Mouse (Mus musculus) CH12.LX (cell line): Measurements from ENCODE around the gene Cyp24a1. TPM values are rescaled to one million over a fixed set of nuclear protein-coding genes. Genes with fewer than 3 reads are reported as not detected.

ENCODE experiments used
- DNase-seq: peaks from one replicate; pipeline ENCODE4 v3.0.0-alpha.2; 2013; ENCODE audit errors: extremely low read depth
- H3K27ac ChIP-seq: 2 replicates; pipeline ENCODE4 v1.5.1; 2012; ENCODE audit warnings: low read depth, mild to moderate bottlenecking, control low read depth, moderate library complexity; ENCODE audit not compliant: insufficient read depth
- H3K27me3 ChIP-seq: replicated peaks from 2 replicates; pipeline ENCODE3; 2012; ENCODE audit warnings: inconsistent platforms
- H3K36me3 ChIP-seq, 2 experiments: replicated peaks in 1 of 2; 2 replicates each; pipeline versions ENCODE3 to v1.6.1; 2012; ENCODE audit warnings: inconsistent platforms in 1 of 2, low read length in 1 of 2, mild to moderate bottlenecking in 1 of 2, mixed read lengths in 1 of 2, moderate library complexity in 1 of 2; ENCODE audit not compliant: control insufficient read depth in 1 of 2, insufficient read depth in 1 of 2
- H3K4me1 ChIP-seq, 2 experiments: 2 replicates each; pipeline ENCODE4 v1.6.1; 2012; ENCODE audit warnings: inconsistent platforms in 1 of 2, moderate library complexity in 1 of 2; ENCODE audit not compliant: insufficient read depth in 2 of 2, control insufficient read depth in 1 of 2
- H3K4me2 ChIP-seq: 2 replicates; pipeline ENCODE4 v1.6.1; 2012; ENCODE audit warnings: low read depth, mild to moderate bottlenecking, control low read depth; ENCODE audit not compliant: poor library complexity, insufficient read depth, severe bottlenecking
- H3K4me3 ChIP-seq, 3 experiments: fragments of 150-350 bp in 1 of 3; sonication (generic) in 1 of 3; replicated peaks in 1 of 3; 2 replicates each; pipeline versions ENCODE3 to v1.5.1; 2011 to 2012; ENCODE audit warnings: low read depth in 2 of 3, low read length in 2 of 3, mild to moderate bottlenecking in 2 of 3, moderate library complexity in 2 of 3, control low read depth in 1 of 3, improper control_type of control experiment in 1 of 3, inconsistent platforms in 1 of 3, mixed read lengths in 1 of 3; ENCODE audit not compliant: poor library complexity in 1 of 3
- H3K79me2 ChIP-seq: replicated peaks from 2 replicates; pipeline ENCODE4 v1.6.1; 2012; ENCODE audit warnings: mild to moderate bottlenecking, moderate library complexity; ENCODE audit not compliant: control insufficient read depth, poor library complexity, insufficient read depth, severe bottlenecking; ENCODE audit errors: extremely low read depth
- H3K9ac ChIP-seq: 2 replicates; pipeline ENCODE4 v1.6.1; 2012; ENCODE audit warnings: low read depth, mild to moderate bottlenecking, control low read depth, moderate library complexity; ENCODE audit not compliant: insufficient read depth
- H3K9me3 ChIP-seq: replicated peaks from 2 replicates; pipeline ENCODE3; 2012; ENCODE audit warnings: low read length, inconsistent platforms, mixed read lengths
- BHLHE40 ChIP-seq: IDR thresholded peaks from 2 replicates; pipeline ENCODE4 v1.6.1; 2011; ENCODE audit warnings: mild to moderate bottlenecking, low read depth, low read length, improper control_type of control experiment
- CHD1 ChIP-seq: IDR thresholded peaks from 2 replicates; pipeline ENCODE4 v1.6.1; 2012; ENCODE audit warnings: low read depth, low read length, improper control_type of control experiment, inconsistent platforms
- CHD2 ChIP-seq: IDR thresholded peaks from 2 replicates; pipeline ENCODE4 v1.6.1; 2011; ENCODE audit warnings: low read length, improper control_type of control experiment
- CTCF ChIP-seq, 2 experiments: IDR thresholded peaks in 1 of 2; conservative IDR thresholded peaks in 1 of 2; 2 replicates each; pipeline ENCODE4 v1.5.1; 2011 to 2012; ENCODE audit warnings: low read depth in 2 of 2, low read length in 2 of 2, improper control_type of control experiment in 1 of 2, inconsistent platforms in 1 of 2, mild to moderate bottlenecking in 1 of 2, moderate library complexity in 1 of 2
- E2F4 ChIP-seq: IDR thresholded peaks from 2 replicates; pipeline ENCODE4 v1.6.1; 2011; ENCODE audit warnings: low read depth, low read length, improper control_type of control experiment; ENCODE audit not compliant: insufficient replicate concordance
- ELF1 ChIP-seq: IDR thresholded peaks from 2 replicates; pipeline ENCODE4 v1.6.1; 2014; ENCODE audit warnings: low read depth, mild to moderate bottlenecking, inconsistent platforms, low read length, improper control_type of control experiment
- EP300 ChIP-seq: IDR thresholded peaks from 2 replicates; pipeline ENCODE4 v1.6.1; 2011; ENCODE audit warnings: low read length, improper control_type of control experiment
- ETS1 ChIP-seq: conservative IDR thresholded peaks from 2 replicates; pipeline ENCODE4 v1.6.1; 2012; ENCODE audit warnings: low read depth, mild to moderate bottlenecking, inconsistent platforms, low read length, improper control_type of control experiment, moderate library complexity
- GABPA ChIP-seq: IDR thresholded peaks from 2 replicates; pipeline ENCODE4 v1.6.1; 2012; ENCODE audit warnings: low read depth, low read length, improper control_type of control experiment, inconsistent platforms; ENCODE audit not compliant: insufficient replicate concordance
- HCFC1 ChIP-seq: IDR thresholded peaks from 2 replicates; pipeline ENCODE4 v1.6.1; 2012; ENCODE audit warnings: low read depth, mild to moderate bottlenecking, inconsistent platforms, low read length, improper control_type of control experiment
- JUND ChIP-seq: conservative IDR thresholded peaks from 2 replicates; pipeline ENCODE4 v1.6.1; 2011; ENCODE audit warnings: low read depth, low read length, improper control_type of control experiment
- KAT2A ChIP-seq: IDR thresholded peaks from 2 replicates; pipeline ENCODE4 v1.6.1; 2012; ENCODE audit warnings: low read length, improper control_type of control experiment, inconsistent platforms; ENCODE audit not compliant: insufficient replicate concordance
- MAX ChIP-seq: IDR thresholded peaks from 2 replicates; pipeline ENCODE4 v1.6.1; 2011; ENCODE audit warnings: low read length, improper control_type of control experiment
- MAZ ChIP-seq: IDR thresholded peaks from 2 replicates; pipeline ENCODE4 v1.6.1; 2012; ENCODE audit warnings: low read depth, mild to moderate bottlenecking, inconsistent platforms, low read length, improper control_type of control experiment, moderate library complexity
- MEF2A ChIP-seq: IDR thresholded peaks from 2 replicates; pipeline ENCODE4 v1.6.1; 2014; ENCODE audit warnings: low read depth, mild to moderate bottlenecking, inconsistent platforms, low read length, improper control_type of control experiment, borderline replicate concordance
- MYC ChIP-seq: IDR thresholded peaks from 2 replicates; pipeline ENCODE4 v1.6.1; 2011; ENCODE audit warnings: low read depth, mild to moderate bottlenecking, improper control_type of control experiment, low read length
- NELFE ChIP-seq: IDR thresholded peaks from 2 replicates; pipeline ENCODE4 v1.6.1; 2011; ENCODE audit warnings: low read depth, low read length, improper control_type of control experiment
- NRF1 ChIP-seq: IDR thresholded peaks from 2 replicates; pipeline ENCODE4 v1.6.1; 2014; ENCODE audit warnings: low read depth, mild to moderate bottlenecking, inconsistent platforms, low read length, improper control_type of control experiment, moderate library complexity
- POLR2AphosphoS2 ChIP-seq: IDR thresholded peaks from 2 replicates; pipeline ENCODE4 v1.6.1; 2011; ENCODE audit warnings: low read depth, low read length, improper control_type of control experiment
- RCOR1 ChIP-seq: conservative IDR thresholded peaks from 2 replicates; pipeline ENCODE4 v1.6.1; 2012; ENCODE audit warnings: low read depth, mild to moderate bottlenecking, inconsistent platforms, low read length, improper control_type of control experiment
- SIN3A ChIP-seq: IDR thresholded peaks from 2 replicates; pipeline ENCODE4 v1.6.1; 2012; ENCODE audit warnings: low read length, improper control_type of control experiment, inconsistent platforms
- SMC3 ChIP-seq: IDR thresholded peaks from 2 replicates; pipeline ENCODE4 v1.6.1; 2011; ENCODE audit warnings: low read depth, low read length, improper control_type of control experiment
- TBP ChIP-seq: conservative IDR thresholded peaks from 2 replicates; pipeline ENCODE4 v1.6.1; 2011; ENCODE audit warnings: low read depth, low read length, improper control_type of control experiment
- UBTF ChIP-seq: IDR thresholded peaks from 2 replicates; pipeline ENCODE4 v1.6.1; 2012; ENCODE audit warnings: low read depth, mild to moderate bottlenecking, inconsistent platforms, low read length, improper control_type of control experiment, moderate library complexity
- USF1 ChIP-seq: IDR thresholded peaks from 2 replicates; pipeline ENCODE4 v1.6.1; 2014; ENCODE audit warnings: low read depth, mild to moderate bottlenecking, inconsistent platforms, low read length, improper control_type of control experiment
- USF2 ChIP-seq: conservative IDR thresholded peaks from 2 replicates; pipeline ENCODE4 v1.6.1; 2011; ENCODE audit warnings: low read depth, low read length, improper control_type of control experiment
- ZKSCAN1 ChIP-seq: IDR thresholded peaks from 2 replicates; pipeline ENCODE4 v1.6.1; 2012; ENCODE audit warnings: low read depth, inconsistent platforms, low read length, improper control_type of control experiment, borderline replicate concordance
- ZMIZ1 ChIP-seq: IDR thresholded peaks from 2 replicates; pipeline ENCODE4 v1.6.1; 2012; ENCODE audit warnings: low read depth, mild to moderate bottlenecking, inconsistent platforms, low read length, improper control_type of control experiment
- ZNF384 ChIP-seq: IDR thresholded peaks from 2 replicates; pipeline ENCODE4 v1.6.1; 2012; ENCODE audit warnings: low read depth, low read length, improper control_type of control experiment, inconsistent platforms
- dilution Hi-C: fragments of 300-500 bp; cut with MboI; formaldehyde crosslinking; loops from 2 replicates; pipeline ENCODE4 v1.14.3; 2020; ENCODE audit warnings: low sequenced_read_pairs; ENCODE audit not compliant: extremely low pct_unique_long_range_greater_than_20kb, extremely low pct_ligation_motif_present
- in situ Hi-C: fragments of 300-500 bp; cut with MboI; formaldehyde crosslinking; loops from 3 replicates; pipeline ENCODE4 v1.14.3; 2019; ENCODE audit warnings: low sequenced_read_pairs, low pct_ligation_motif_present, low pct_unique_long_range_greater_than_20kb, mixed read lengths
- polyA plus RNA-seq: library from polyadenylated mRNA; unstranded; fragments of >175 nt; gene quantifications from 2 replicates; pipeline ENCODE4 v1.2.1, GENCODE M21; 2012; ENCODE audit warnings: low read depth; ENCODE audit not compliant: insufficient read length
- total RNA-seq, 2 experiments: library from RNA; depleted of rRNA; stranded (reverse); fragments of 300-350 nt in 1 of 2; fragments of >200 nt in 1 of 2; gene quantifications; 2 replicates each; pipeline ENCODE4 v1.2.3; 2012 to 2014

The Cyp24a1 gene
- total RNA-seq (2012; rRNA removed) (not detected in 2 replicates), total RNA-seq (2014; rRNA removed) (not detected in 2 replicates), polyA plus RNA-seq (not detected in 2 replicates)

- dilution Hi-C loops: no loop called here
- in situ Hi-C loops: no loop called here
- Histone ChIP-seq H3K4me3 (no peak within 1 kb of the TSS), H3K27me3 (peaks cover 40% of the 10 kb centered on the region), H3K4me2 (no peak within 1 kb of the TSS), H3K9me3 (no peaks in the 10 kb centered on the region), H3K79me2 (no peaks in the 10 kb centered on the region), H3K36me3 (no peaks in the 10 kb centered on the region), H3K4me1 (no peaks in the 10 kb centered on the region), H3K9ac (no peak within 1 kb of the TSS), H3K27ac (no peak within 1 kb of the TSS)
- no peak for DNase-seq
- TF ChIP-seq KAT2A (no peak), RCOR1 (no peak), TBP (no peak), GABPA (no peak), CHD1 (no peak), ZKSCAN1 (no peak), NRF1 (no peak), CHD2 (no peak), HCFC1 (no peak), SIN3A (no peak), USF2 (no peak), EP300 (no peak), USF1 (no peak), JUND (no peak), UBTF (no peak), CTCF (conservative IDR thresholded peaks at IDR 0.05 in 1 of 2, IDR thresholded peaks at IDR 0.05 in 1 of 2; ENCODE audit: low read depth in 2 of 2, low read length in 2 of 2) (no peak), ZNF384 (no peak), NELFE (no peak), MAX (no peak), ETS1 (no peak)
These were observed at the start of gene Cyp24a1 for GRCm38 (mm10) chr2:170497091-170497566. Cyp24a1 (minus strand) TSS chr2:170497145.

- H3K4me1 ChIP-seq: no peaks in the 10 kb centered on the region
- H3K27me3 ChIP-seq: no peaks in the 10 kb centered on the region
- no peak overlapping the region for H3K27ac ChIP-seq
- TF ChIP-seq CHD1 (no peak), E2F4 (no peak), USF1 (no peak), SMC3 (no peak), MYC (no peak), HCFC1 (no peak), CTCF (conservative IDR thresholded peaks at IDR 0.05 in 1 of 2, IDR thresholded peaks at IDR 0.05 in 1 of 2; ENCODE audit: low read depth in 2 of 2, low read length in 2 of 2) (no peak), GABPA (no peak), ELF1 (no peak), MEF2A (no peak), ZNF384 (no peak), RCOR1 (no peak), MAZ (no peak), POLR2AphosphoS2 (no peak), ZMIZ1 (no peak), KAT2A (no peak), EP300 (no peak), BHLHE40 (no peak), TBP (no peak)
- dilution Hi-C loops (no loop called here), in situ Hi-C loops (no loop called here)
- H3K4me2 ChIP-seq: no peak overlapping the region
- H3K9ac ChIP-seq: no peak overlapping the region
- no peaks in the 10 kb centered on the region for H3K79me2 ChIP-seq
- DNase-seq: no peak
- peaks cover 55% of the 10 kb centered on the region for H3K9me3 ChIP-seq
- H3K4me3 ChIP-seq: no peak overlapping the region
- no peaks in the 10 kb centered on the region for H3K36me3 ChIP-seq
These were observed 48.8 kb upstream of the Cyp24a1 start for GRCm38 (mm10) chr2:170545745-170546144.
